Mouse (Mus musculus) C2C12 (cell line): ENCODE measurements around the gene Sdk1. TPM values are rescaled to one million over a fixed set of nuclear protein-coding genes. Genes with fewer than 3 reads are reported as not detected.

Experiments
- H3K27me3 ChIP-seq: one replicate; pipeline ENCODE4 v1.6.1; 2011; ENCODE audit not compliant: control insufficient read depth, insufficient read depth, insufficient read length
- H3K36me3 ChIP-seq: one replicate; pipeline ENCODE4 v1.6.1; 2011; ENCODE audit not compliant: control insufficient read depth, insufficient read depth
- H3K4me3 ChIP-seq: one replicate; pipeline ENCODE4 v1.5.1; 2011; ENCODE audit warnings: mild to moderate bottlenecking, control low read depth; ENCODE audit not compliant: poor library complexity, insufficient read depth, severe bottlenecking
- H3K79me2 ChIP-seq: one replicate; pipeline ENCODE4 v1.6.1; 2011; ENCODE audit not compliant: control insufficient read depth, insufficient read depth
- H3K79me3 ChIP-seq: one replicate; pipeline ENCODE4 v1.6.1; 2011; ENCODE audit warnings: low read depth, control low read depth
- H3ac ChIP-seq: one replicate; pipeline ENCODE3; 2011; ENCODE audit warnings: low read depth; ENCODE audit not compliant: control insufficient read depth, insufficient read length
- CEBPB ChIP-seq: IDR thresholded peaks from one replicate; pipeline ENCODE4 v1.6.1; 2011; ENCODE audit warnings: low read depth, mild to moderate bottlenecking, control low read depth, moderate library complexity
- CTCF ChIP-seq: IDR thresholded peaks from one replicate; pipeline ENCODE4 v1.5.1; 2011; ENCODE audit not compliant: control insufficient read depth, insufficient read depth, insufficient read length
- FOSL1 ChIP-seq: IDR thresholded peaks from one replicate; pipeline ENCODE4 v1.8.0; 2011; ENCODE audit warnings: mild to moderate bottlenecking, low read length; ENCODE audit not compliant: poor library complexity, insufficient read depth, severe bottlenecking
- MAX ChIP-seq: IDR thresholded peaks from one replicate; pipeline ENCODE4 v1.6.1; 2011; ENCODE audit warnings: mild to moderate bottlenecking, control low read depth
- MYOD1 ChIP-seq: IDR thresholded peaks from one replicate; pipeline ENCODE4 v1.6.1; 2011; ENCODE audit warnings: low read depth; ENCODE audit not compliant: control insufficient read depth, insufficient read length
- MYOG ChIP-seq: IDR thresholded peaks from one replicate; pipeline ENCODE4 v1.6.1; 2011; ENCODE audit not compliant: control insufficient read depth, insufficient read length; ENCODE audit errors: extremely low read depth
- USF1 ChIP-seq: IDR thresholded peaks from one replicate; pipeline ENCODE4 v1.6.1; 2011; ENCODE audit warnings: low read depth, mild to moderate bottlenecking, control low read depth, moderate library complexity
- polyA plus RNA-seq: library from polyadenylated mRNA; unstranded; fragments of >200 nt; fragmentation: generic; extraction: Trizol; gene quantifications from one replicate; pipeline ENCODE4 v1.2.1, GENCODE M21; 2012; ENCODE audit warnings: missing spikeins

Sdk1 gene
- polyA plus RNA-seq, 1 experiment: 0.61 TPM

DNA sequence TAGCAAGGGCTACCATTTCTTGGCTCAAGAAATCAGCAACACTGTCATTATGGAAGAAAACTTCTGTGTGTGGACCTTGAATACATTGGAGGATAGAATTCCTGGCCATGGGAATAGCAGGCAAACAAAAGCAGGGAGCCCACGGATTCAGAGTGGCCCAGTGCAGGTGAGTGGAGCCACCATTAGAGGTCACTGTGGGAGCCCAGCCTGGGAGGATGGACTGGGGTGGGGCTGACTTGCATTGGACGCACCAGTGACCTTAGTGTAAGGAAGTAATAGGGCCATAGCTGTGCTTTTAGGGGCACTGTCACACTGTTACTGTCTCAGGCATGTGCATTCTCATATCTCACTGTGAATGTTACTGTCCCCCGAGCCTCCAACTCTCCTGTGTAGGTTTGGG, 1001.3 kb downstream of the Sdk1 start:
- TF ChIP-seq USF1: no peak
- no peak for TF ChIP-seq CTCF
- no peak for TF ChIP-seq MYOD1
- TF ChIP-seq MAX: no peak
- no peak for TF ChIP-seq CEBPB
- TF ChIP-seq FOSL1: no peak
- TF ChIP-seq MYOG: no peak
- H3K4me3 ChIP-seq: no peak overlapping the region
- no peaks in the 10 kb centered on the region for H3K79me2 ChIP-seq
- H3ac ChIP-seq: no peak overlapping the region
- H3K79me3 ChIP-seq: no peaks in the 10 kb centered on the region
- no peaks in the 10 kb centered on the region for H3K36me3 ChIP-seq
- no peaks in the 10 kb centered on the region for H3K27me3 ChIP-seq

DNA sequence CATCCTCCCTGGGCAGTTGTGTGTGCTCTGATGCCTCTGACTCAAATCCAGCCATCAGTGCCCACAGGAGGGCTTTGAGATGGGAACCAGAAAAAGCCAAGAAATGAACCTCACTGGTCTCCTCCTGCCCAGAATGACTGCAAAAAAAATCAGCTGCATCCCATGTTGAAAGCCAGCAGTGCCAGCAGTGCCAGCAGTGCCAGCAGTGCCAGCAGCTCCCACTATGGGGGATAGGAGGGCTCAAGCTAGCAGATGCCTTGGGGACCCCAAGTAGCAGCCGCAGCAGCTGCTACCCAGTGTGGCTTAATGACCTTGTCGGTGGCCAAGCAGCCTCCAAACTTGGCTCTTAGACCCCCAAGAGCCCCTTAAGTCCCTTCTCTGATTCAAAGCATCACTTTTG, 1001.8 kb downstream of the Sdk1 start:
- Histone ChIP-seq H3K4me3 (no peak overlapping the region), H3K36me3 (no peaks in the 10 kb centered on the region), H3K79me3 (no peaks in the 10 kb centered on the region), H3ac (no peak overlapping the region), H3K27me3 (no peaks in the 10 kb centered on the region), H3K79me2 (no peaks in the 10 kb centered on the region)
- TF ChIP-seq USF1: no peak
- TF ChIP-seq CEBPB: no peak
- no peak for TF ChIP-seq MYOD1
- no peak for TF ChIP-seq MAX
- no peak for TF ChIP-seq CTCF
- TF ChIP-seq FOSL1: no peak
- TF ChIP-seq MYOG: no peak

DNA sequence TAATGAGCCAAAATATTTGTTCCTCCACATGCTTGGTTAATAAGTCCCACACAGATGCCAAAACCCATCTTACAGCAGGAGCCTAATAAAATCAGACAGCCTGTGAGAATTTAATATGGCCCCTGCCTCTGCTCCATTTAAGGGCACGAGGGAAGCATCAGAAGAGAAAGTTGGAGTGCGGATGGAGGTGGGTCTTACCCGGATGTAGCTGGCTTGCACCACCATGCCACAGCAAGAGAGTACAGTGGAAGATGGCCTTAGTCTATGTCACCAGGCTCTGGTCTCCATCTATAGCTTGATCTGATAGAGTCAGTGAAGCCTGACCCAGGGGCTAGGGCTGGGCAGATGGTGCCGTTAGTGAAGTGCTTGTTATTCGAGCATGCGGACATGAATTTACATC, 1014.9 kb downstream of the Sdk1 start:
- Histone ChIP-seq H3K4me3 (no peak overlapping the region), H3K27me3 (no peaks in the 10 kb centered on the region), H3ac (no peak overlapping the region), H3K79me3 (no peaks in the 10 kb centered on the region), H3K36me3 (no peaks in the 10 kb centered on the region), H3K79me2 (no peaks in the 10 kb centered on the region)
- TF ChIP-seq MAX (no peak), MYOD1 (no peak)

DNA sequence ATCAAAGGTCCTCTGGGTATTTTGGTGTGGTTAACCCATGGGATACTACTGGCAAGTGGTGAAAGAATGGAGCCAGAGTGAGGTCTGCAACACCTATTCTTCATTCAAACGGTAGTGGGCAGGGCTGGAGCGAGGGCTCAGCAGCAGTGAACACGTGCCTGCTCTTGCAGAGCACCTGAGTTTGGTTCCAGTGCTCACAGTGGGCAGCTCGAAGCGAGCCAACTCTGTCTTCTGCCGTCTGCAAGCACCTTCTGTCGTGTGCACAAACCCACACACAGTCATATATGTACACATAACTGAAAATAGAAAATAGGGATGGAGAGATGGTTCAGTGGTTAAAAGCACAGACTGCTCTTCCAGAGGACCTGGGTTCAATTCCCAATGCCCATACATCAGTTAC, 1017.4 kb downstream of the Sdk1 start:
- H3K79me2 ChIP-seq: no peaks in the 10 kb centered on the region
- no peak overlapping the region for H3K4me3 ChIP-seq
- H3K27me3 ChIP-seq: no peaks in the 10 kb centered on the region
- no peak overlapping the region for H3ac ChIP-seq
- H3K79me3 ChIP-seq: no peaks in the 10 kb centered on the region
- TF ChIP-seq FOSL1: no peak
- TF ChIP-seq CEBPB: no peak
- no peak for TF ChIP-seq USF1
- TF ChIP-seq MYOD1: no peak
- TF ChIP-seq MYOG: no peak
- TF ChIP-seq CTCF: no peak
- TF ChIP-seq MAX: no peak
- no peaks in the 10 kb centered on the region for H3K36me3 ChIP-seq

DNA sequence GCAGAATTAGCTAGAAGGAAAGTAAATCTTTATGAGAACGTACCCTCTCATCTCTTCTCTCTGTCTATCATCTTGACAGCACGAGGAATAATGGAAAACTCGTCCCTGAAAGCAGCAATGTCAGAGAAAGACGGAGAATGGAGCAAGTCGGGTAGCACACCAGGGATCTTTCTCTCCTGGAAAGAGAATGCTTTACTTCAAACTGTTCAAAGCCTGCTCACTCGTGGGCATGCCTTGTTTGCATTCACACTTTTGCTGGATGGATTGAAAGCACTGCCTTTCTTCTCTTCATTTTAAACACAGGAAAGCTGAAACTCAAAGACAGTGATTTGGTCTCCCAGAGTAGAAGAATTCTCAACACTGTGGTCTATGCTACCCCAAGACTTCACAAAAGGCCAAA, 1020.8 kb downstream of the Sdk1 start:
- no peak overlapping the region for H3K4me3 ChIP-seq
- H3K36me3 ChIP-seq: no peaks in the 10 kb centered on the region
- TF ChIP-seq FOSL1 (no peak), CTCF (no peak), MAX (no peak), MYOG (no peak), CEBPB (no peak), MYOD1 (no peak), USF1 (no peak)
- no peaks in the 10 kb centered on the region for H3K79me3 ChIP-seq
- H3K27me3 ChIP-seq: no peaks in the 10 kb centered on the region
- no peak overlapping the region for H3ac ChIP-seq
- no peaks in the 10 kb centered on the region for H3K79me2 ChIP-seq

Other genes with a start within 250 kb of the Sdk1 start
- gene Card11, start 240.9 kb upstream of the Sdk1 start, polyA plus RNA-seq: not detected